Mouse (Mus musculus): ENCODE measurements at regions not wholly inside any gene's neighbourhood (a gene's known extent, or its start where the extent isn't known, plus 50 kb on each side); places are given as distances from the start of the nearest gene placed in this dataset.

GRCm38 (mm10) chr3:50603182-50603581 lies 159.8 kb upstream of the Slc7a11 start:
- Histone ChIP-seq H3K4me2 (replicated peaks) (no peak overlapping the region), H3K27me3 (no peaks in the 10 kb centered on the region), H3K4me3 (no peak overlapping the region), H3K36me3 (no peaks in the 10 kb centered on the region), H3K9ac (replicated peaks) (no peak overlapping the region), H3K9me3 (no peaks in the 10 kb centered on the region), H3K27ac (replicated peaks) (no peak overlapping the region), H3K4me1 (no peaks in the 10 kb centered on the region)
- WGBS = 75% methylated on average over 7 of the region's 7 CpGs
- no peak for ATAC-seq (replicated peaks)

GRCm38 (mm10) chr3:50595732-50596131 lies 152.3 kb upstream of the Slc7a11 start:
- Histone ChIP-seq H3K9ac (replicated peaks) (no peak overlapping the region), H3K9me3 (no peaks in the 10 kb centered on the region), H3K27ac (replicated peaks) (no peak overlapping the region), H3K4me2 (replicated peaks) (no peak overlapping the region), H3K4me1 (no peaks in the 10 kb centered on the region), H3K36me3 (no peaks in the 10 kb centered on the region), H3K27me3 (no peaks in the 10 kb centered on the region), H3K4me3 (no peak overlapping the region)
- 93% methylated on average over 1 of the region's 1 CpGs for WGBS
- no peak for ATAC-seq (replicated peaks)

GRCm38 (mm10) chr3:50584323-50584722 lies 140.9 kb upstream of the Slc7a11 start:
- H3K9ac ChIP-seq (replicated peaks) = no peak overlapping the region
- H3K9me3 ChIP-seq = no peaks in the 10 kb centered on the region
- H3K27me3 ChIP-seq = no peaks in the 10 kb centered on the region
- H3K4me2 ChIP-seq (replicated peaks) = no peak overlapping the region
- WGBS = 96% methylated on average over 1 of the region's 1 CpGs
- H3K36me3 ChIP-seq = no peaks in the 10 kb centered on the region
- no peak overlapping the region for H3K27ac ChIP-seq (replicated peaks)
- H3K4me1 ChIP-seq = no peaks in the 10 kb centered on the region
- no peak for ATAC-seq (replicated peaks)
- no peak overlapping the region for H3K4me3 ChIP-seq

GRCm38 (mm10) chr3:50583475-50583874 lies 140.1 kb upstream of the Slc7a11 start:
- no peak for ATAC-seq (replicated peaks)
- H3K9me3 ChIP-seq = no peaks in the 10 kb centered on the region
- H3K27ac ChIP-seq (replicated peaks) = no peak overlapping the region
- no peak overlapping the region for H3K4me2 ChIP-seq (replicated peaks)
- H3K27me3 ChIP-seq = no peaks in the 10 kb centered on the region
- no peaks in the 10 kb centered on the region for H3K36me3 ChIP-seq
- no peak overlapping the region for H3K9ac ChIP-seq (replicated peaks)
- no peak overlapping the region for H3K4me3 ChIP-seq
- 79% methylated on average over 6 of the region's 6 CpGs for WGBS
- no peaks in the 10 kb centered on the region for H3K4me1 ChIP-seq

- no peaks in the 10 kb centered on the region for H3K27me3 ChIP-seq
- H3K9me3 ChIP-seq = no peaks in the 10 kb centered on the region
- no peaks in the 10 kb centered on the region for H3K4me1 ChIP-seq
- no peaks in the 10 kb centered on the region for H3K36me3 ChIP-seq
- no peak overlapping the region for H3K4me2 ChIP-seq (replicated peaks)
- H3K27ac ChIP-seq (replicated peaks) = no peak overlapping the region
- no peak for ATAC-seq (replicated peaks)
- no peak overlapping the region for H3K4me3 ChIP-seq
- no peak overlapping the region for H3K9ac ChIP-seq (replicated peaks)
- WGBS = 96% methylated on average over 9 of the region's 9 CpGs
Measured at GRCm38 (mm10) chr3:50574388-50574787, 131.0 kb upstream of the Slc7a11 start.

GRCm38 (mm10) chr3:50570027-50570426 lies 126.6 kb upstream of the Slc7a11 start:
- Histone ChIP-seq H3K4me3 (no peak overlapping the region), H3K27ac (replicated peaks) (no peak overlapping the region), H3K27me3 (no peaks in the 10 kb centered on the region), H3K4me2 (replicated peaks) (no peak overlapping the region), H3K4me1 (no peaks in the 10 kb centered on the region), H3K9me3 (no peaks in the 10 kb centered on the region), H3K36me3 (no peaks in the 10 kb centered on the region), H3K9ac (replicated peaks) (no peak overlapping the region)
- no peak for ATAC-seq (replicated peaks)

- Histone ChIP-seq H3K4me3 (no peak overlapping the region), H3K36me3 (no peaks in the 10 kb centered on the region), H3K4me2 (replicated peaks) (no peak overlapping the region), H3K9me3 (no peaks in the 10 kb centered on the region), H3K9ac (replicated peaks) (no peak overlapping the region), H3K27me3 (no peaks in the 10 kb centered on the region), H3K4me1 (no peaks in the 10 kb centered on the region), H3K27ac (replicated peaks) (no peak overlapping the region)
- 82% methylated on average over 10 of the region's 10 CpGs for WGBS
- no peak for ATAC-seq (replicated peaks)
Measured at GRCm38 (mm10) chr3:50569565-50569964, 126.2 kb upstream of the Slc7a11 start.

- no peak overlapping the region for H3K4me2 ChIP-seq (replicated peaks)
- H3K4me3 ChIP-seq = no peak overlapping the region
- no peak overlapping the region for H3K9ac ChIP-seq (replicated peaks)
- H3K4me1 ChIP-seq = no peaks in the 10 kb centered on the region
- WGBS = 59% methylated on average over 1 of the region's 1 CpGs
- no peak for ATAC-seq (replicated peaks)
- H3K36me3 ChIP-seq = no peaks in the 10 kb centered on the region
- H3K27ac ChIP-seq (replicated peaks) = no peak overlapping the region
- no peaks in the 10 kb centered on the region for H3K9me3 ChIP-seq
- H3K27me3 ChIP-seq = no peaks in the 10 kb centered on the region
Measured at GRCm38 (mm10) chr3:50554150-50554549, 110.7 kb upstream of the Slc7a11 start.

GRCm38 (mm10) chr3:50548568-50548967 lies 105.2 kb upstream of the Slc7a11 start:
- H3K9ac ChIP-seq (replicated peaks) = no peak overlapping the region
- H3K9me3 ChIP-seq = no peaks in the 10 kb centered on the region
- no peaks in the 10 kb centered on the region for H3K36me3 ChIP-seq
- 90% methylated on average over 4 of the region's 4 CpGs for WGBS
- no peak overlapping the region for H3K27ac ChIP-seq (replicated peaks)
- no peak overlapping the region for H3K4me3 ChIP-seq
- no peaks in the 10 kb centered on the region for H3K27me3 ChIP-seq
- H3K4me2 ChIP-seq (replicated peaks) = no peak overlapping the region
- no peak for ATAC-seq (replicated peaks)
- H3K4me1 ChIP-seq = no peaks in the 10 kb centered on the region

GRCm38 (mm10) chr3:50530654-50531053 lies 87.2 kb upstream of the Slc7a11 start:
- H3K4me3 ChIP-seq = no peak overlapping the region
- WGBS = 1% methylated on average over 2 of the region's 2 CpGs
- no peak overlapping the region for H3K27ac ChIP-seq (replicated peaks)
- H3K36me3 ChIP-seq = no peaks in the 10 kb centered on the region
- H3K27me3 ChIP-seq = no peaks in the 10 kb centered on the region
- no peak for ATAC-seq (replicated peaks)
- no peaks in the 10 kb centered on the region for H3K4me1 ChIP-seq
- no peak overlapping the region for H3K4me2 ChIP-seq (replicated peaks)
- 0 out of 2 replicates have a peak, but pooled peaks cover 5% of the 10 kb centered on the region for H3K9me3 ChIP-seq
- no peak overlapping the region for H3K9ac ChIP-seq (replicated peaks)

- no peaks in the 10 kb centered on the region for H3K4me1 ChIP-seq
- no peaks in the 10 kb centered on the region for H3K27me3 ChIP-seq
- no peak overlapping the region for H3K4me2 ChIP-seq (replicated peaks)
- no peak overlapping the region for H3K4me3 ChIP-seq
- no peaks in the 10 kb centered on the region for H3K9me3 ChIP-seq
- H3K27ac ChIP-seq (replicated peaks) = no peak overlapping the region
- 82% methylated on average over 1 of the region's 1 CpGs for WGBS
- no peaks in the 10 kb centered on the region for H3K36me3 ChIP-seq
- no peak overlapping the region for H3K9ac ChIP-seq (replicated peaks)
- ATAC-seq (replicated peaks) = no peak
Measured at GRCm38 (mm10) chr3:50524006-50524405, 80.6 kb upstream of the Slc7a11 start.

GRCm38 (mm10) chr3:50507211-50507610 lies 63.8 kb upstream of the Slc7a11 start:
- Histone ChIP-seq H3K27me3 (no peaks in the 10 kb centered on the region), H3K36me3 (no peaks in the 10 kb centered on the region), H3K9ac (replicated peaks) (no peak overlapping the region), H3K4me3 (no peak overlapping the region), H3K27ac (replicated peaks) (no peak overlapping the region), H3K4me2 (replicated peaks) (no peak overlapping the region), H3K4me1 (no peaks in the 10 kb centered on the region), H3K9me3 (no peaks in the 10 kb centered on the region)
- no peak for ATAC-seq (replicated peaks)
- WGBS = 90% methylated on average over 2 of the region's 2 CpGs
